Mouse (Mus musculus): ENCODE measurements at regions not wholly inside any gene's neighbourhood (a gene's known extent, or its start where the extent isn't known, plus 50 kb on each side); places are given as distances from the start of the nearest gene placed in this dataset.

GRCm38 (mm10) chr9:118302785-118303384 lies 152.9 kb upstream of the Cmc1 start:
- no peak overlapping the region for H3K9ac ChIP-seq (ENCODE audit: low read depth, poor library complexity, severe bottlenecking)
- H3K4me3 ChIP-seq (ENCODE audit: low read depth, low read length): no peak overlapping the region
- no peaks in the 10 kb centered on the region for H3K4me1 ChIP-seq (ENCODE audit: control insufficient read depth, insufficient read depth, low read length)
- no peaks in the 10 kb centered on the region for H3K9me3 ChIP-seq (replicated peaks; ENCODE audit: control insufficient read depth, insufficient read depth, low read length, poor library complexity, severe bottlenecking)
- H3K36me3 ChIP-seq (ENCODE audit: control insufficient read depth, insufficient read depth, low read length, poor library complexity, severe bottlenecking): no peaks in the 10 kb centered on the region
- H3K27me3 ChIP-seq (ENCODE audit: control insufficient read depth, insufficient read depth, low read length, poor library complexity, severe bottlenecking): no peaks in the 10 kb centered on the region
- H3K27ac ChIP-seq (ENCODE audit: insufficient read depth, low read length): no peak overlapping the region
- TF ChIP-seq EP300 (IDR thresholded peaks at IDR 0.05; ENCODE audit: insufficient read depth, low read depth, low read length) (no peak), POLR2A (IDR thresholded peaks at IDR 0.05; ENCODE audit: insufficient read depth, low read length) (no peak), CTCF (IDR thresholded peaks at IDR 0.05; ENCODE audit: low read depth, low read length) (no peak)

- Histone ChIP-seq H3K9me3 (replicated peaks; ENCODE audit: control insufficient read depth, insufficient read depth, low read length, poor library complexity, severe bottlenecking) (no peaks in the 10 kb centered on the region), H3K36me3 (ENCODE audit: control insufficient read depth, insufficient read depth, low read length, poor library complexity, severe bottlenecking) (no peaks in the 10 kb centered on the region), H3K4me1 (ENCODE audit: control insufficient read depth, insufficient read depth, low read length) (no peaks in the 10 kb centered on the region), H3K4me3 (ENCODE audit: low read depth, low read length) (no peak overlapping the region), H3K27me3 (ENCODE audit: control insufficient read depth, insufficient read depth, low read length, poor library complexity, severe bottlenecking) (no peaks in the 10 kb centered on the region), H3K9ac (ENCODE audit: low read depth, poor library complexity, severe bottlenecking) (no peak overlapping the region), H3K27ac (ENCODE audit: insufficient read depth, low read length) (no peak overlapping the region)
- no peak for TF ChIP-seq CTCF (IDR thresholded peaks at IDR 0.05; ENCODE audit: low read depth, low read length)
- TF ChIP-seq EP300 (IDR thresholded peaks at IDR 0.05; ENCODE audit: insufficient read depth, low read depth, low read length): no peak
- TF ChIP-seq POLR2A (IDR thresholded peaks at IDR 0.05; ENCODE audit: insufficient read depth, low read length): no peak
These were observed 159.5 kb upstream of the Eomes start for GRCm38 (mm10) chr9:118318357-118319140.

- Histone ChIP-seq H3K4me3 (ENCODE audit: low read depth, low read length) (no peak overlapping the region), H3K9me3 (replicated peaks; ENCODE audit: control insufficient read depth, insufficient read depth, low read length, poor library complexity, severe bottlenecking) (no peaks in the 10 kb centered on the region), H3K27ac (ENCODE audit: insufficient read depth, low read length) (no peak overlapping the region), H3K4me1 (ENCODE audit: control insufficient read depth, insufficient read depth, low read length) (no peaks in the 10 kb centered on the region), H3K27me3 (ENCODE audit: control insufficient read depth, insufficient read depth, low read length, poor library complexity, severe bottlenecking) (no peaks in the 10 kb centered on the region), H3K9ac (ENCODE audit: low read depth, poor library complexity, severe bottlenecking) (no peak overlapping the region), H3K36me3 (ENCODE audit: control insufficient read depth, insufficient read depth, low read length, poor library complexity, severe bottlenecking) (no peaks in the 10 kb centered on the region)
- TF ChIP-seq POLR2A (IDR thresholded peaks at IDR 0.05; ENCODE audit: insufficient read depth, low read length): no peak
- no peak for TF ChIP-seq CTCF (IDR thresholded peaks at IDR 0.05; ENCODE audit: low read depth, low read length)
- TF ChIP-seq EP300 (IDR thresholded peaks at IDR 0.05; ENCODE audit: insufficient read depth, low read depth, low read length): no peak
These were observed 154.2 kb upstream of the Eomes start for GRCm38 (mm10) chr9:118323796-118324195.

- Histone ChIP-seq H3K27ac (ENCODE audit: insufficient read depth, low read length) (no peak overlapping the region), H3K4me1 (ENCODE audit: control insufficient read depth, insufficient read depth, low read length) (no peaks in the 10 kb centered on the region), H3K27me3 (ENCODE audit: control insufficient read depth, insufficient read depth, low read length, poor library complexity, severe bottlenecking) (no peaks in the 10 kb centered on the region), H3K36me3 (ENCODE audit: control insufficient read depth, insufficient read depth, low read length, poor library complexity, severe bottlenecking) (no peaks in the 10 kb centered on the region), H3K9me3 (replicated peaks; ENCODE audit: control insufficient read depth, insufficient read depth, low read length, poor library complexity, severe bottlenecking) (no peaks in the 10 kb centered on the region), H3K4me3 (ENCODE audit: low read depth, low read length) (no peak overlapping the region), H3K9ac (ENCODE audit: low read depth, poor library complexity, severe bottlenecking) (no peak overlapping the region)
- no peak for TF ChIP-seq CTCF (IDR thresholded peaks at IDR 0.05; ENCODE audit: low read depth, low read length)
These were observed 151.4 kb upstream of the Eomes start for GRCm38 (mm10) chr9:118326656-118327055.

GRCm38 (mm10) chr9:118327904-118328303 lies 150.1 kb upstream of the Eomes start:
- Histone ChIP-seq H3K4me3 (ENCODE audit: low read depth, low read length) (no peak overlapping the region), H3K4me1 (ENCODE audit: control insufficient read depth, insufficient read depth, low read length) (no peaks in the 10 kb centered on the region), H3K27me3 (ENCODE audit: control insufficient read depth, insufficient read depth, low read length, poor library complexity, severe bottlenecking) (no peaks in the 10 kb centered on the region), H3K9me3 (replicated peaks; ENCODE audit: control insufficient read depth, insufficient read depth, low read length, poor library complexity, severe bottlenecking) (no peaks in the 10 kb centered on the region), H3K27ac (ENCODE audit: insufficient read depth, low read length) (no peak overlapping the region), H3K9ac (ENCODE audit: low read depth, poor library complexity, severe bottlenecking) (no peak overlapping the region), H3K36me3 (ENCODE audit: control insufficient read depth, insufficient read depth, low read length, poor library complexity, severe bottlenecking) (no peaks in the 10 kb centered on the region)
- TF ChIP-seq POLR2A (IDR thresholded peaks at IDR 0.05; ENCODE audit: insufficient read depth, low read length): no peak
- TF ChIP-seq EP300 (IDR thresholded peaks at IDR 0.05; ENCODE audit: insufficient read depth, low read depth, low read length): no peak
- no peak for TF ChIP-seq CTCF (IDR thresholded peaks at IDR 0.05; ENCODE audit: low read depth, low read length)

GRCm38 (mm10) chr9:118341401-118341800 lies 136.6 kb upstream of the Eomes start:
- H3K9ac ChIP-seq (ENCODE audit: low read depth, poor library complexity, severe bottlenecking): no peak overlapping the region
- no peaks in the 10 kb centered on the region for H3K36me3 ChIP-seq (ENCODE audit: control insufficient read depth, insufficient read depth, low read length, poor library complexity, severe bottlenecking)
- H3K27ac ChIP-seq (ENCODE audit: insufficient read depth, low read length): no peak overlapping the region
- no peaks in the 10 kb centered on the region for H3K27me3 ChIP-seq (ENCODE audit: control insufficient read depth, insufficient read depth, low read length, poor library complexity, severe bottlenecking)
- H3K4me1 ChIP-seq (ENCODE audit: control insufficient read depth, insufficient read depth, low read length): no peaks in the 10 kb centered on the region
- TF ChIP-seq CTCF (IDR thresholded peaks at IDR 0.05; ENCODE audit: low read depth, low read length): no peak
- 0 out of 2 replicates have a peak, but pooled peaks have one; percentile 38 for TF ChIP-seq EP300 (IDR thresholded peaks at IDR 0.05; ENCODE audit: insufficient read depth, low read depth, low read length)
- no peak overlapping the region for H3K4me3 ChIP-seq (ENCODE audit: low read depth, low read length)
- peaks cover 2% of the 10 kb centered on the region; the same call in 1 of the 2 replicates for H3K9me3 ChIP-seq (replicated peaks; ENCODE audit: control insufficient read depth, insufficient read depth, low read length, poor library complexity, severe bottlenecking)
